Mouse (Mus musculus) spleen, adult 2 months (tissue): ENCODE results near the gene Slc35e2.

Source experiments
- CTCF ChIP-seq: fragments of 200-500 bp; IDR thresholded peaks from 2 replicates; pipeline ENCODE4 v1.5.1; 2011; ENCODE audit warnings: mild to moderate bottlenecking, inconsistent platforms; ENCODE audit not compliant: insufficient read depth, insufficient read length, insufficient replicate concordance; ENCODE audit errors: extremely low read depth
- POLR2A ChIP-seq: fragments of 200-500 bp; IDR thresholded peaks from 2 replicates; pipeline ENCODE4 v1.6.1; 2011; ENCODE audit warnings: low read depth, low read length, inconsistent platforms

GRCm38 (mm10) chr4:155571442-155571841 lies 29.8 kb upstream of the Slc35e2 start:
- no peak for TF ChIP-seq CTCF
- TF ChIP-seq POLR2A: no peak
